Mouse (Mus musculus) left cerebral cortex, adult 18-20 months (tissue): ENCODE data around the gene Olfr1463. TPM values are rescaled to one million over a fixed set of nuclear protein-coding genes. Genes with fewer than 3 reads are reported as not detected.

Experiments
- DNase-seq, 2 experiments: peaks; one replicate each; pipeline ENCODE4 v3.0.0; 2021 to 2022; ENCODE audit warnings: low spot score in 2 of 2, mixed read lengths in 1 of 2
- long read RNA-seq, 2 experiments: library from polyadenylated mRNA; stranded (forward); transcript quantifications; one replicate each; pipeline ENCODE4 v2.0.0; 2021
- total RNA-seq, 2 experiments: library from RNA; stranded (reverse); gene quantifications; 2 replicates each; pipeline ENCODE4 v1.2.3; 2021

Gene Olfr1463
- total RNA-seq = not detected
- long read RNA-seq, experiment 1 = 0 reads
- long read RNA-seq, experiment 2 = 0 reads

- DNase-seq = no peak
These were observed at the start of gene Olfr1463 for GRCm38 (mm10) chr19:13231028-13231427. Gene Olfr1463 (plus strand): TSS chr19:13231328.

GRCm38 (mm10) chr19:13185434-13185833, 45.7 kb upstream of the Olfr1463 start, which contains the start of gene Olfr1462:
Gene Olfr1462 (plus strand): TSS chr19:13185734.
- no peak for DNase-seq

GRCm38 (mm10) chr19:13221666-13222065, 9.5 kb upstream of the Olfr1463 start:
- no peak for DNase-seq

Other genes with a start within 250 kb of the Olfr1463 start
- gene Olfr1451, start 236.3 kb upstream of the Olfr1463 start, total RNA-seq = not detected
- not detected for gene Olfr1453, start 203.0 kb upstream of the Olfr1463 start, total RNA-seq
- gene Olfr1454, start 170.7 kb upstream of the Olfr1463 start, total RNA-seq = not detected
- gene Olfr1457, start 133.4 kb upstream of the Olfr1463 start, total RNA-seq = not detected
- not detected for gene Olfr1458, start 124.6 kb upstream of the Olfr1463 start, total RNA-seq
- under 1 TPM; 0.16 to 0.19 TPM for gene Olfr1459, start 81.8 kb upstream of the Olfr1463 start, total RNA-seq
- gene Olfr1461, start 68.3 kb upstream of the Olfr1463 start, total RNA-seq = not detected
- gene Olfr1462, start 45.6 kb upstream of the Olfr1463 start, total RNA-seq = not detected
- gene Olfr1465, start 84.2 kb downstream of the Olfr1463 start, total RNA-seq = not detected
- gene Olfr1466, start 107.5 kb downstream of the Olfr1463 start, total RNA-seq = not detected
- not detected for gene Olfr1467, start 130.9 kb downstream of the Olfr1463 start, total RNA-seq
- not detected for gene Olfr1469, start 176.5 kb downstream of the Olfr1463 start, total RNA-seq
- not detected for gene Olfr1471, start 212.1 kb downstream of the Olfr1463 start, total RNA-seq
- not detected for gene Olfr1472, start 224.8 kb downstream of the Olfr1463 start, total RNA-seq
- gene Olfr1474, start 238.2 kb downstream of the Olfr1463 start, total RNA-seq = not detected
- not detected for gene Olfr1475, start 248.9 kb downstream of the Olfr1463 start, total RNA-seq